Mouse (Mus musculus) embryonic fibroblast, embryonic 13.5 days (primary cell): ENCODE data around the gene Hexa.

Experiments
- CTCF ChIP-seq: IDR thresholded peaks from 2 replicates; pipeline ENCODE4 v1.5.1; 2011; ENCODE audit warnings: mild to moderate bottlenecking, control low read depth, low read length, moderate library complexity, borderline replicate concordance; ENCODE audit not compliant: insufficient read depth
- POLR2A ChIP-seq: IDR thresholded peaks from 2 replicates; pipeline ENCODE4 v1.6.1; 2011; ENCODE audit warnings: low read depth, mild to moderate bottlenecking, control low read depth, low read length, moderate library complexity

GRCm38 (mm10) chr9:59519396-59519795 is 19.9 kb upstream of the Hexa start:
- TF ChIP-seq POLR2A (no peak), CTCF (no peak)
